Mouse (Mus musculus): ENCODE measurements around the gene Lrp3. TPM values are rescaled to one million over a fixed set of nuclear protein-coding genes. Genes with fewer than 3 reads are reported as not detected.

Lrp3 gene
- 0.91 TPM for polyA plus RNA-seq (2017; shearing (Covaris generic))

GRCm38 (mm10) chr7:35215225-35215624 lies at the start of gene Lrp3:
Gene Lrp3 (minus strand): TSS chr7:35215498.

DNA sequence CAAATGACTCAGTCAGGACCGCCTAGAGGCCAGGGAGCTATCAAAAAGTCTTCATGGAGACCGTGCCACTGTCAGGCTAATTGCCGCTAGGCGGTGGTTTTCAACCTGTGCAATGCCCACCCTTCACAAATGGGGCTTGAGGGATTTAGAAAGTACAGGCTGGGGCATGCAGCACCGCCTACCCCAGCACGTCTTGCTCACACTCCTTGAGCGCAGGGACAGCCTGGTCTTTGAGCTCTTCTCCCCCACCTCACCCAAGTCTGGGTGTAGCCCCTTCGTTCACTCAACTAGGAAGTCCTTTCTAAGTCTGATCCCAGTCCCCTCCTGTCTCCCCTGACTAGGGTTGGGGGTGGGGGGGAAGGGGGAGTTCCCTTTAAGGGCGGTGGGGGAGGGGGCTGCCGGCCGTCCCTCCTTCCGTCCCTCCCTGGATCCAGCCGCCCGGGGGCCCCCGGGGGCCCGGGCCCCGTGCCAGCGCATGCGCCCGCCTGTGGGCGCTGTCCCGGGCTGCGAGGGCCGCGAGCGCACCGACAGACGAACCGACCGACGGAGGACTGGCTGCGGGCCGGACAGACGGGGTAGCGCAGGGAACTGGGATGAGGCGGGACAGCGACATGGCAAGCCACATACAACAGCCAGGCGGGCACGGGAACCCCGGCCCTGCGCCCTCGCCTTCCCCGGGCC lies 29.3 kb downstream of the Lrp3 start, which contains the start of gene Slc7a10:
Gene Slc7a10, plus strand, starts transcription at position 497 of the 681 bp plus-strand sequence.

Other genes with a start within 250 kb of the Lrp3 start
- gene Cebpg, start 158.9 kb downstream of the Lrp3 start, polyA plus RNA-seq (2017; shearing (Covaris generic)) = 38.6 TPM
- 1.5 TPM for gene Cebpa, start 96.2 kb downstream of the Lrp3 start, polyA plus RNA-seq (2017; shearing (Covaris generic))
- gene Slc7a10, start 29.1 kb downstream of the Lrp3 start, polyA plus RNA-seq (2017; shearing (Covaris generic)) = 5.2 TPM
- 17.9 TPM for gene Gpatch1, start 102.9 kb upstream of the Lrp3 start, polyA plus RNA-seq (2017; shearing (Covaris generic))
- 0.35 TPM for gene Rhpn2, start 118.7 kb upstream of the Lrp3 start, polyA plus RNA-seq (2017; shearing (Covaris generic))
- 27.6 TPM for gene Faap24, start 181.3 kb upstream of the Lrp3 start, polyA plus RNA-seq (2017; shearing (Covaris generic))
- 12.0 TPM for gene Cep89, start 181.5 kb upstream of the Lrp3 start, polyA plus RNA-seq (2017; shearing (Covaris generic))
- gene Slc7a9, start 233.3 kb upstream of the Lrp3 start, polyA plus RNA-seq (2017; shearing (Covaris generic)) = not detected